Mouse (Mus musculus): ENCODE data around the gene Tmem273.

DNA sequence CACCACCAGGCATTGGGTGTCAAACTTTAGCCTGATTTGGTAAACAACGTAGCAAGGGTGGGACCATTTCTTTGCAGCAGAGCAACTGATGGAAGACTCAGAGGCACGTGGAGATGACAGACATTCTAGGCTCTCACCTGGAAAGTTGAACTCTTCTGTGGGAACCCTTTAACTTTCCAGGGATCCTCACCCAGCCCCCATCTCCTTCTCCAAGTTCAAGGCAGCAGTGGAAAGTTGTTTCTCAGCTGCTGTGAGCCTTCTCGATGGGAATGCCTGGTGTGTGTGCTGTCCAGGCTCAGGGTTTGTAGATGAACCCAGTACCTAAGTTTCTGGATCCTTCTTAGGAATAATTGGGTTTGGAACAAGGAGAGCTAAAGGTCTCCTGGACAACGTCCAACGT, 70.5 kb downstream of the Tmem273 start:
- TF ChIP-seq CTCF (conservative IDR thresholded peaks at IDR 0.05; ENCODE audit: low read length) (no peak), NANOG (IDR thresholded peaks at IDR 0.05; ENCODE audit: borderline replicate concordance, low read length) (no peak)

All from E14TG2a.4 (cell line).